Mouse (Mus musculus) kidney, embryonic 15.5 days (tissue): Measurements from ENCODE around the gene Gadd45g. TPM values are rescaled to one million over a fixed set of nuclear protein-coding genes. Genes with fewer than 3 reads are reported as not detected.

Source experiments
- ATAC-seq: fragments of 200-750 bp; cut with Nextera tagmentation; replicated peaks from 2 replicates; pipeline ENCODE4 v1.8.0; 2017; ENCODE audit warnings: moderate TSS enrichment; ENCODE audit not compliant: low FRiP score
- H3K27ac ChIP-seq: fragments of 300-500 bp; sonication (generic); 2 replicates; pipeline ENCODE4 v1.5.1; 2015; ENCODE audit warnings: mild to moderate bottlenecking, inconsistent platforms
- H3K27me3 ChIP-seq: fragments of 300-500 bp; sonication (generic); 2 replicates; pipeline ENCODE4 v1.6.1; 2015; ENCODE audit warnings: inconsistent platforms
- H3K36me3 ChIP-seq: fragments of 300-500 bp; sonication (generic); 2 replicates; pipeline ENCODE4 v1.6.1; 2015; ENCODE audit warnings: inconsistent platforms
- H3K4me1 ChIP-seq: fragments of 300-500 bp; sonication (generic); 2 replicates; pipeline ENCODE4 v1.6.1; 2015; ENCODE audit warnings: inconsistent platforms
- H3K4me2 ChIP-seq: fragments of 300-500 bp; sonication (generic); 2 replicates; pipeline ENCODE4 v1.6.1; 2015; ENCODE audit warnings: moderate library complexity, mild to moderate bottlenecking, inconsistent platforms
- H3K4me3 ChIP-seq: fragments of 300-500 bp; sonication (generic); replicated peaks from 2 replicates; pipeline ENCODE4 v1.5.1; 2015; ENCODE audit warnings: mild to moderate bottlenecking, inconsistent platforms
- H3K9ac ChIP-seq: fragments of 300-500 bp; sonication (generic); 2 replicates; pipeline ENCODE4 v1.6.1; 2015; ENCODE audit warnings: mild to moderate bottlenecking, inconsistent platforms
- H3K9me3 ChIP-seq: fragments of 300-500 bp; sonication (generic); replicated peaks from 2 replicates; pipeline ENCODE4 v1.6.1; 2016; ENCODE audit warnings: inconsistent platforms
- WGBS: fragments of 180-500 bp; shearing (Covaris S2); methylation state at CpG from one replicate; pipeline ENCODE4 v1.1.7; 2015; ENCODE audit warnings: mixed read lengths; 5-methylcytosine and 5-hydroxymethylcytosine counted together
- polyA plus RNA-seq: library from polyadenylated mRNA; unstranded; fragments of >200 nt; fragmentation: Nextera tagmentation; extraction: Ambion mirVana; gene quantifications from 2 replicates; pipeline ENCODE4 v1.2.1, GENCODE M21; 2015

Gadd45g gene
- 40.2 and 42.8 TPM in 2 replicates for polyA plus RNA-seq

DNA sequence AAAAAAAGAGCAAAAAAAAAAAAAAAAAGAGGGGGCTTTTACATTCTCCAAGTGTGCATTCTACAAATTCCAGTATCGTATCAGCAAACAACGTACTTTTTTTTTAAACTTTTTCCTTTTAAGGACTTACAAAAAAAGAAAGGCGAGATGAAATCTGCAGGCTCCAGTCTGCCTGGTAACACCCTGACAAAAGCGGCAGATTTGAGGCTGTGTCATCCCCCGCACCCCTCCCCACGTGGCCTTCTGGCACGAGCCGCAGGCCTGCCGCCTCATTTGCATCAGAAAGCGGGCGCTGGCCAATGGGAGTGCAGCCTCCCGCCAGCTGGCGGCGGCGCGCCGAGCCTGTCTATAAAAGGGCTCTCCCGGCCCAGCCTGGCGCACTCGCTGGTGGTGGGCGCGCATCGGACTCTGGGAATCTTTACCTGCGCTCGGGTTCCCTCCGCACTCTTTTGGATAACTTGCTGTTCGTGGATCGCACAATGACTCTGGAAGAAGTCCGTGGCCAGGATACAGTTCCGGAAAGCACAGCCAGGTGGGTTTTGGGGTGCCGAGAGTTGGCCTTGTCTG is at the start of gene Gadd45g:
Gene Gadd45g (plus strand): TSS at position 378 of the 567 bp plus-strand sequence.
- peaks cover 15% of the 10 kb centered on the region for H3K27me3 ChIP-seq
- peak within 1 kb of the TSS; percentile 99 for H3K4me2 ChIP-seq
- peak; percentile 73 for ATAC-seq
- H3K27ac ChIP-seq, result peak within 1 kb of the TSS; percentile 88
- no peaks in the 10 kb centered on the region for H3K36me3 ChIP-seq
- WGBS, result under 1% methylated on average over 31 of the region's 31 CpGs
- H3K9ac ChIP-seq, result peak within 1 kb of the TSS; percentile 63
- H3K4me3 ChIP-seq, result peak within 1 kb of the TSS; percentile 51
- no peaks in the 10 kb centered on the region for H3K9me3 ChIP-seq
- peaks cover 72% of the 10 kb centered on the region for H3K4me1 ChIP-seq

DNA sequence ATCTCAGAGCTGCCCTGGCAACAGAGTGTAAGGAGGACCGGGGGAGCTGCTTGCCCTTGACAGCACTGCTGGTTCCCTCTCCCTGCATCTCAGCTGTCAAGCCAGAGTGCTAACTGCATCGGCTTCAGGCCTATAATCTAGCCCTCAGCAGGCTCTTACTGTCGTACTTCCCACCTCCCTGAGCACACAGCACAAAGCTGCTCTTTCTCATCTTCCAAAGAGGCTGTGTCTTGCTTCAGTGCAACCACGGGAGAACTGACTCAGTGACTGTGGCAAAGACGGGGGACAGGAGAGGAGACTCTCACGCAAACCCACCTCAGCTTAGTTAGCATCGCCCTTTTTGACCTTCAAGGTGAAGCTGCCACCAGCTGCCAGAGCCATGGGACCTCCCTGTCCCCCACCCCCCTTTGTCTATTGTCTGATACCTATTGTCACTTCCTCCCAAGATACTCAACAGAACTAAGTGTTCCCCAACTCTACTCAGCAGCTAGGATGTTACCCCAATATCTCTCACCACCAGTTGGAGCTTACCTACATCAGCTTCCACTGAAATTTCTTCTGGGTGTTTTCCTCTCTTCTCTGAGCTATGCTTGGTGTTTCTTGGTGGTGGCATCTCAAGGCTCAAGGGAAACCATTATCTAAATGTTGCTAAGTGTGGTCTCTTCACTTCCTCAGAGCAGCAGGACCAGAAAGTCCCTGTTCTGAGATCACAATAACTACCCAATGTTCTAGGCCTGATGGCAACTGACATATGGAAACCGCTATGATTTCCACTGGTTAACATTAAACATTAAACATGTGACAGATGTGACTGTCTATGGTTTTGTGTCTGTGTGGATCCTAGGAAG is 48.4 kb upstream of the Gadd45g start:
- WGBS, result 57% methylated on average over 8 of the region's 8 CpGs
- Histone ChIP-seq H3K27me3 (peaks cover 2% of the 10 kb centered on the region; the same call in 1 of the 2 replicates), H3K9ac (no peak overlapping the region), H3K4me3 (no peak overlapping the region), H3K27ac (no peak overlapping the region), H3K36me3 (no peaks in the 10 kb centered on the region), H3K9me3 (no peaks in the 10 kb centered on the region), H3K4me1 (peaks cover 5% of the 10 kb centered on the region), H3K4me2 (no peak overlapping the region)
- ATAC-seq, result no peak

DNA sequence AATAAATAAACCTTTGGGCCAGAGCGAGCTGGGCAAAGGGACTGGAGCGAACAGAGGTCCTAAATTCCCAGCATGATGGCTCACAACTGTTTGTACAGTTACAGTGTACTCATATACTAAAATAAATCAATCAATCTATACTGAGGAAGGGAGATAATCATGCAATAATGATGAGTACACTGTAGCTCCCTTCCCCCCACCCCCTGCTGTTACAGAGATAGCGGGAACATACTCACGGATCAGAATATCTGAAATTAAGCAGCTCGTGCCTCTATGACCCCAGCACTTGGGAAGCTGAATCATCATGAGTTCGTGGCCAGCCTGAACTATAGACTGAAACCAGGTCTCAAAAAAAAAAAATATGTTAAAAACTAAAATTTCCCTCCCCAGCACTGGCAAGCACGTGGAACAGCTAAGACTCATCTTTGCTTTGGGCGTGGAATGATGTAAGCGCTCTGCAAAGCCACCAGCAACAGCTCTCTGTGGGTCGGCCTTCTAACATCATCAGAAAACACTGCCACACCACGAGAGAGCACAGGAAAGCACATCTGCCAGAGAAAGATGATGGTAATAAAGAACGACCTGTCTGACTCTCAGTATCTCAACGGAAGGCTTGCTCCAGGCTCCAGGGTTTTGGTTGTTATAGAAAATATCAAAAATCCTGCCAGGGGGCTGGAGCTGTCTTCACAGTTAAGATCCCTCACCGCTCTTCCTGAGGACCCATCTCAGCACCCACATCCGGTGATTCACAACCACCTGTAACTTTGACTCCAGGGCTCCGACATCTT is 46.5 kb upstream of the Gadd45g start:
- ATAC-seq, result no peak
- Histone ChIP-seq H3K27me3 (no peaks in the 10 kb centered on the region), H3K36me3 (no peaks in the 10 kb centered on the region), H3K9ac (no peak overlapping the region), H3K4me2 (no peak overlapping the region), H3K9me3 (no peaks in the 10 kb centered on the region), H3K27ac (no peak overlapping the region), H3K4me1 (no peaks in the 10 kb centered on the region), H3K4me3 (no peak overlapping the region)
- 81% methylated on average over 16 of the region's 16 CpGs for WGBS

DNA sequence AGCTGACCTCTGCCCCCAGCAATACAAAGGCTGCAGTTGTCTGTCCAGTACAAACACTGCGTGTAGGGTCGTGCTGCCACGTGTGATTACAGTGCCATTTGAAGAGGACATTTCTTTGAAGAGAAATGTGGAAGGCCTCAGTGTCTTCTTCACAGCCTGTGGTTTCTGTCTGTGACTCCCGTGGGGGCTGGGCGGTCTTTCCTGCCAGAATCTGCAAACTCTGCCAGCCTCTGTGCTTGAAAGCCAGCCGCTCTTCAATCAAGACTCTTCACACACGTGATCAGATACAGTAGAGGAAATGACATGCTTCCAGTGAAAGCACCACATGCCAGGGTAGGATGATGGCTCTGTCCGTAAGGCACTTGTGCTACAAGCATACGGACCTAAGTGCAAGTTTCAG is 45.6 kb upstream of the Gadd45g start:
- no peak for ATAC-seq
- Histone ChIP-seq H3K9ac (no peak overlapping the region), H3K4me1 (no peaks in the 10 kb centered on the region), H3K4me3 (no peak overlapping the region), H3K27me3 (no peaks in the 10 kb centered on the region), H3K4me2 (no peak overlapping the region), H3K27ac (no peak overlapping the region), H3K36me3 (no peaks in the 10 kb centered on the region), H3K9me3 (no peaks in the 10 kb centered on the region)
- WGBS, result 61% methylated on average over 9 of the region's 9 CpGs

DNA sequence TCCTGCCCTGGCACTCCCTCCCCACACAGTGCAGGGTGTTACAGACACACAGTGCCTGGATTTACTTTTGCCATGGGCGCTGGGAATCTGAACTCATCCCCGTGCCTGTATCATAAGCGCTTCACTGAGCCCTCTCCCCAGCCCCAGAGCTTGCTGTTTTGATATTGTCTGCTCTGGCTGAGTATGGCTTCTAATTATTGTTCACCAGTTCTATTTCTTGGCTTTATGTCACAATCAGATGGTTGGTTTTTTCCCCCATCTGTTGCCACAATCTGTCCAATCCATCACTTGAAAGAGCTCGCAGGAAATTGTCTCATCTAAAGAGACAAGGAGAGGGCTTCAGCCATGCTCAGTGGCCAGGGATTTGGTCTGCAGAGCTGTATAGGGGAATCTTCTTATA is 40.8 kb upstream of the Gadd45g start:
- peaks cover 3% of the 10 kb centered on the region; the same call in 1 of the 2 replicates for H3K4me1 ChIP-seq
- no peaks in the 10 kb centered on the region for H3K9me3 ChIP-seq
- no peak for ATAC-seq
- H3K36me3 ChIP-seq, result no peaks in the 10 kb centered on the region
- no peaks in the 10 kb centered on the region; the same call in 1 of the 2 replicates for H3K27me3 ChIP-seq
- H3K4me3 ChIP-seq, result no peak overlapping the region
- no peak overlapping the region for H3K27ac ChIP-seq
- 68% methylated on average over 4 of the region's 4 CpGs for WGBS
- no peak overlapping the region for H3K9ac ChIP-seq
- no peak overlapping the region for H3K4me2 ChIP-seq

DNA sequence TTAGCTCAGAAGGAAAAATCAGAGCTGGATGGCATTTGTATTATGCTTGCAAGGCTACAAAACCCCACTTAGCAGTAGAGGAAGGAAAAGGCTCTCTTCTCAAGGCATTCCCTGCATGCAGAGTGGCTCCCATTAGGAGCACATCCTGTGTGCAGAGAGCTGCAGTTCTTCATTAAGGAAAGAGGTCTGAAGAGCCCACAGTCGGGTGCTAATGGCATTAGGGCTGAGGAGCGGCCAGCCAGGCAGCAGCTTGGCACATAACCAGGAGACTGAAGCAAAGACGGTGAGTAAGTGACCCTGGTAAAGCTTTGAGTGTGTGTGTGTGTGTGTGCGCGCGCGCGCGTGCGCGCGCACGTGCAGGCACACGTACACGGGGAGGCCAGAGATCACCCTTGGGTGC is 40.3 kb upstream of the Gadd45g start:
- H3K4me2 ChIP-seq, result no peak overlapping the region
- WGBS, result 77% methylated on average over 15 of the region's 15 CpGs
- no peak overlapping the region for H3K9ac ChIP-seq
- ATAC-seq, result no peak
- no peaks in the 10 kb centered on the region; the same call in 1 of the 2 replicates for H3K27me3 ChIP-seq
- H3K4me1 ChIP-seq, result peaks cover 3% of the 10 kb centered on the region; the same call in 1 of the 2 replicates
- H3K36me3 ChIP-seq, result no peaks in the 10 kb centered on the region
- no peaks in the 10 kb centered on the region for H3K9me3 ChIP-seq
- H3K27ac ChIP-seq, result no peak overlapping the region
- no peak overlapping the region for H3K4me3 ChIP-seq

DNA sequence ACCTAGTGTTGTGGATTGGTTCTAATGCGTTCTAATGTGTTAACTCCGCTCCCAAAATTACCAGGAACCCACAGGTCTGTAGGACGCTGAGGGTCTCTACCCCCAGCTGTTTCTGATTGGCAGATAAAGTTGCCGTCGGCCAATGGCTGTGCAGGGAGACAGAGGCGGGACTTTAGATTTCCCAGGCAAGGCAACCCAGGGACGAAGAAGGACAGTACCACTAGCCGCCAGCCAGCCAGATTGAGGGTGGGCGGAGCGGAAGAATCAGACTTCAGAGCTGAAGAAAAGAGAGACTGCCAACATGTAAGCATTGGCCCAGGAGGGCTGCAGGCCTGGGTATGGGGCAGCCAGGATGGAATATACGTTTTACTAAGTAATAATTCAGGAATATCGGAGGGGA is 38.3 kb upstream of the Gadd45g start:
- Histone ChIP-seq H3K9me3 (no peaks in the 10 kb centered on the region), H3K4me1 (peaks cover 3% of the 10 kb centered on the region; the same call in 1 of the 2 replicates), H3K27ac (no peak overlapping the region), H3K4me3 (no peak overlapping the region), H3K4me2 (no peak overlapping the region), H3K27me3 (peaks cover 3% of the 10 kb centered on the region), H3K36me3 (no peaks in the 10 kb centered on the region), H3K9ac (no peak overlapping the region)
- WGBS, result 35% methylated on average over 12 of the region's 12 CpGs
- ATAC-seq, result no peak

DNA sequence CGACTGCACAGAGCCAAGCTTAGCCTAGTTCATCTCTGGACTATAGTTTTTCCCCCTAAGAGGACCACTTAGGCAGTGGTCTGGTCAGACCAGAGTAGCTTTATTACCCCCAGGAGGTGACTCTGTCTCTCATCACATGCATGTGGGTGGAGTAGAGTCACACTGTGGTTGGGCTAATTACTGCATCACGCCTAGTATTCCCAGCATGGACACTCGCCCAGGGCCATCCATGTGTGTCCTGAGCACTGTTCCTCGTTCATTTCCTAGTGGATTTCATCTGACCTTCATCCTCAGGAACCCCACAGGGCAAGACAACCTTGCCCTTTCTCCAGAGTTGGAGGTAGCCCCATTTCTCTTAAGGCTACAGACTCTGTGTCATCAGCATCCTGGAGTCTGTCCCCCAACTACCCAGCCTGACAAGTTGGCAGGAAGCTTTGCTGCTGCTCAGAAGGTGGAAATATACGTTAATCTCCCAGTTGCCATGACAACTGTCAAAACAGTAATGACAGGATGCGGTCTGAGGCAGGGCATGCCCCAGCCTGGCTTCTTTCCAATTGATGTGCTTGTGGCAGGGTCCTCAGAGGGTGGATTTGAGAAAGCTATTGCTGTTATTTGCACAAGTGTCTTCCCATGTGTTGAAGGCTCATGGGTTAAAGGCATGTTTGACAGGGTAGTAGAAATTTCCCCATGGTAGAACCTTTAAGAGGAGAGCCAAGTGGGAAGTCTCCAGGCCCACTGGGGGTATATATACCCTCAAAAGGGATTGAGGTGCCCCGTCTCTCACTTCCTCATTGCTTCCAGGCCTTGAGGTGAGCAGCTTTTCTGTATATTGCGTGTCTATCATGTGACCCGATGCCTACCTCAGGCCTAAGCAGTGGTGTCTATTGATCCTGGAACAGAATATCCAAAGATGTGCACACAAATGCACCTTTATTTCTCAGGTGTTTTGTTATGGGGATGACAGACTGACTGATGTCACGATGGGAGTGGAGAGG is 32.6 kb upstream of the Gadd45g start:
- Histone ChIP-seq H3K27ac (no peak overlapping the region), H3K9me3 (no peaks in the 10 kb centered on the region), H3K4me3 (no peak overlapping the region), H3K27me3 (peaks cover 3% of the 10 kb centered on the region; the same call in 1 of the 2 replicates), H3K4me1 (peaks cover 12% of the 10 kb centered on the region; the same call in 1 of the 2 replicates), H3K36me3 (no peaks in the 10 kb centered on the region), H3K9ac (no peak overlapping the region), H3K4me2 (no peak overlapping the region)
- 0 out of 2 replicates have a peak, but pooled peaks have one; percentile 25 for ATAC-seq
- 49% methylated on average over 10 of the region's 10 CpGs for WGBS

DNA sequence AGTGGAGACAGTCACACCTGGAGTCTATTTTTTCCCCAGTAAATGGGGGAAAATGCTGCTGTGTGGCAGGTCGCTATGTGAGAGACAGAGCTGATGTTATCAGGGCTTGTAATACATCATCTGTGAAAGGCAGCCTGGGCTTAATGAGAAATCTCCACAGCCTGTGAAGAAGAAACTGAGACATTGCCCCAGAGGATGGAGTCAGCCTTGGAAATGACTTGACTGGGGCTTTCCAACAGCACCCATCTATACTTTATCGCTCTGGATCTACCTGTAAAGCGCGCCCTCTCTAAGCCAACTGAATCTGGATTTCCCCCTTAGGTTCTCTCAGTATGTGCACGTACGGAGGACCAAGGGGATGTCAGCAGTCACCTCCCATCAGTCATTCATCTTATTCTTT is 31.8 kb upstream of the Gadd45g start:
- Histone ChIP-seq H3K27ac (no peak overlapping the region), H3K4me1 (peaks cover 12% of the 10 kb centered on the region; the same call in 1 of the 2 replicates), H3K4me3 (no peak overlapping the region), H3K36me3 (no peaks in the 10 kb centered on the region), H3K4me2 (no peak overlapping the region), H3K9me3 (no peaks in the 10 kb centered on the region), H3K27me3 (peaks cover 3% of the 10 kb centered on the region; the same call in 1 of the 2 replicates), H3K9ac (no peak overlapping the region)
- 85% methylated on average over 6 of the region's 6 CpGs for WGBS
- ATAC-seq, result no peak

DNA sequence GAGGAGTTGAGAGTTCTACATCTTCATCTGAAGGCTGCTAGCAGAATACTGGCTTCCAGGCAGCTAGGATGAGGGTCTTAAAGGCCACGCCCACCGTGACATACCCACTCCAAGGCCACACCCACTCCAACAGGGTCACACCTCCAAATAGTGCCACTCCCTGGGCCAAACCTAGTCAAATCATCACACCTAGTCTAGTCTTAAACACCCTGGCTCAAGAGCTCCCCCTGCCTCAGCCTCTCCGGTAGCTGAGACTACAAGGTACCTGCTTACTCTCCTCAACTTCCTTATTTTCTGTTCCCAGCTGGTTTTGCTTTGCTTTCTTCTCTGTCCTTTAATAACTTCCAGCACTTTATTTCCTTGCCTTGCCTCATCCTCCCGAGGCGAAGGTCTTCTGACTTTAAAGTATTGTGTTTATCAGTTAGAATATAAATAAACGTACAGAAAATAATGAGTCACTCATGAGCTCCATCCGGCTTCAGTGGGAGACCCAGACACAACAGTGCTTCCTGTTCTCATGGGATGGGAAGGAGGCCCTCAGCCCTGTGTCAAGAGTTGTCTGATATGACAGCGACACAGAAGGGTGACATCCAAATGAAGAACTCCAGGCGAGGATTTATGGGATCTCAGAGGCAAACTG is 30.5 kb upstream of the Gadd45g start:
- no peaks in the 10 kb centered on the region for H3K36me3 ChIP-seq
- no peak for ATAC-seq

More for the DNA sequence above, 30.5 kb upstream of the Gadd45g start:
- H3K4me3 ChIP-seq, result no peak overlapping the region
- peaks cover 12% of the 10 kb centered on the region; the same call in 1 of the 2 replicates for H3K4me1 ChIP-seq
- H3K9me3 ChIP-seq, result no peaks in the 10 kb centered on the region
- no peak overlapping the region for H3K27ac ChIP-seq
- 78% methylated on average over 9 of the region's 9 CpGs for WGBS
- no peak overlapping the region for H3K9ac ChIP-seq
- peaks cover 3% of the 10 kb centered on the region; the same call in 1 of the 2 replicates for H3K27me3 ChIP-seq
- no peak overlapping the region for H3K4me2 ChIP-seq
